Mouse (Mus musculus) heart, adult 2 months (tissue): ENCODE data around the gene Galntl6.

ENCODE experiments used
- CTCF ChIP-seq: fragments of 200-600 bp; IDR thresholded peaks from 2 replicates; pipeline ENCODE4 v1.8.1; 2022; ENCODE audit warnings: antibody characterized with exemption, mild to moderate bottlenecking, moderate library complexity
- POLR2A ChIP-seq: fragments of 200-500 bp; IDR thresholded peaks from 2 replicates; pipeline ENCODE4 v1.6.1; 2011; ENCODE audit warnings: mild to moderate bottlenecking, low read depth, low read length, control low read depth; ENCODE audit not compliant: insufficient read depth

GRCm38 (mm10) chr8:58291487-58291886 lies 621.0 kb downstream of the Galntl6 start:
- TF ChIP-seq POLR2A = no peak
- no peak for TF ChIP-seq CTCF
